Comparison of ENCODE assay signal across 12 mouse cellular contexts in the genomic region with DNA sequence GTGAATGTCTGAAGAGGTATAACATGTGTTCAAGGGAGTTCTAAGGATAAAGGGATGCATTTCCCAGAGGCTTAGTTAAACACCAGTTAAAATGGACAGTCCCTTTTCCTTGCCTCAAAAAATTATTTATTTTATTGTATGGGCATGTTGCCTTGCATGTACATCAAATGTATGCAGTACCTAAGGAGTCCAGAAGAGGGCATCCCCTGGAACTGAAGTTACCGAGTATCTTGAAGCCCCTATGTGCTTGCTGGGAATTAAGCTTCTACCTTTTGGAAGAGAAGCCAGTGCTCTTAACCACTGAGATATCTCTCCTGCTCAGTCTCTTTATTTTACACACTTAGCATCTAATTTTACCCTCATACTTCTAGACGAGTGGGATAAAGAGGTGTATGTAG.
DNase-seq lines count a peak whose midpoint lies in the region; TF ChIP-seq lines count a peak whose summit lies in the region.
"Had no signal": no experiment of that assay in that cellular context is flagged by ENCODE, and none has a peak within 500 bp of the region (broad histone marks: within the 10 kb centered on the region; RNA-seq: fewer than 3 reads in every experiment).

No protein-coding gene starts in this region.

- TF ChIP-seq POLR2A in heart, adult 2 months (IDR thresholded peaks at IDR 0.05; ENCODE audit: insufficient read depth, low read depth, low read length): no peak
- TF ChIP-seq POLR2A in thymus, adult 2 months (IDR thresholded peaks at IDR 0.05; ENCODE audit: control insufficient read depth, extremely low read depth, insufficient read depth, low read length, poor library complexity): no peak

- 72% methylated on average over 2 of the region's 2 CpGs for WGBS in heart, adult 2 months
- 82% methylated on average over 2 of the region's 2 CpGs for WGBS in thymus, adult 2 months

- DNase-seq in heart, adult 2 months: no peak
- no peak for DNase-seq in heart, postnatal 36 days
- peak; percentile 21 for DNase-seq in thymus, adult 2 months
- DNase-seq in thymus, postnatal 4 days: no peak
- peak; percentile 40 for DNase-seq in embryo, embryonic 10 days (ENCODE audit: low spot score)
- peak; percentile 62 for DNase-seq in splenic B cell, adult 2 months (ENCODE audit: low read depth, low spot score)
- no peak for DNase-seq in spleen, postnatal 36 days (ENCODE audit: low spot score in 2 of 2)
- no peak for DNase-seq in urinary bladder, adult 2 months (ENCODE audit: low spot score)

- TF ChIP-seq CTCF in heart, adult 2 months (IDR thresholded peaks at IDR 0.05): peak; percentile 58
- TF ChIP-seq CTCF in thymus, adult 2 months (IDR thresholded peaks at IDR 0.05; ENCODE audit: borderline replicate concordance, control insufficient read depth, extremely low read depth, insufficient read depth, low read length, poor library complexity): no peak

- no peak overlapping the region; the same call in 1 of the 2 replicates for H3K27ac ChIP-seq in heart, adult 2 months
- no peak overlapping the region for H3K27ac ChIP-seq in thymus, adult 2 months (ENCODE audit: control insufficient read depth, insufficient read depth, low read length)
- H3K27ac ChIP-seq: forebrain, embryonic 10.5 days; heart, embryonic 15.5 days; neural tube, embryonic 12.5 days; stomach, embryonic 15.5 days had no signal

- peaks cover 23% of the 10 kb centered on the region for H3K4me1 ChIP-seq in heart, adult 2 months (ENCODE audit: control insufficient read depth, insufficient read depth, low read length)
- no peaks in the 10 kb centered on the region for H3K4me1 ChIP-seq in thymus, adult 2 months (replicated peaks; ENCODE audit: control insufficient read depth, insufficient read depth, low read length)
- H3K4me1 ChIP-seq: forebrain, embryonic 10.5 days had no signal

- TF ChIP-seq EP300 in heart, adult 2 months (IDR thresholded peaks at IDR 0.05; ENCODE audit: insufficient read depth, low read depth, low read length): no peak

- H3K36me3 ChIP-seq in heart, adult 2 months (ENCODE audit: control insufficient read depth, insufficient read depth, low read length): peaks cover 9% of the 10 kb centered on the region
- H3K36me3 ChIP-seq in thymus, adult 2 months (ENCODE audit: control insufficient read depth, insufficient read depth, low read length): no peaks in the 10 kb centered on the region
- no peaks in the 10 kb centered on the region; the same call in 1 of the 2 replicates for H3K36me3 ChIP-seq in splenic B cell, adult 2 months (ENCODE audit: control insufficient read depth, insufficient read depth, low read length, poor library complexity, severe bottlenecking)
- H3K36me3 ChIP-seq: heart, embryonic 15.5 days; neural tube, embryonic 12.5 days; stomach, embryonic 15.5 days had no signal

- no peaks in the 10 kb centered on the region; the same call in none of the 2 replicates for H3K79me2 ChIP-seq in heart, adult 2 months (replicated peaks; ENCODE audit: control insufficient read depth, insufficient read depth, low read length)

- H3K9ac ChIP-seq in heart, adult 2 months (ENCODE audit: low read depth, low read length): no peak overlapping the region
- H3K9ac ChIP-seq: heart, embryonic 15.5 days; neural tube, embryonic 12.5 days; stomach, embryonic 15.5 days had no signal

- H3K4me3 ChIP-seq in heart, adult 2 months: no peak overlapping the region
- H3K4me3 ChIP-seq in thymus, adult 2 months (ENCODE audit: control insufficient read depth, insufficient read depth, low read length): no peak overlapping the region
- H3K4me3 ChIP-seq: forebrain, embryonic 10.5 days; heart, embryonic 15.5 days; neural tube, embryonic 12.5 days; stomach, embryonic 15.5 days had no signal

- no peaks in the 10 kb centered on the region for H3K27me3 ChIP-seq in heart, adult 2 months (ENCODE audit: control insufficient read depth, insufficient read depth, low read length)
- H3K27me3 ChIP-seq in thymus, adult 2 months (ENCODE audit: control insufficient read depth, insufficient read depth, low read length): no peaks in the 10 kb centered on the region
- H3K27me3 ChIP-seq in splenic B cell, adult 2 months (ENCODE audit: control insufficient read depth, insufficient read depth, low read length, poor library complexity, severe bottlenecking): no peaks in the 10 kb centered on the region
- H3K27me3 ChIP-seq: heart, embryonic 15.5 days; neural tube, embryonic 12.5 days; stomach, embryonic 15.5 days had no signal

- intact Hi-C loops in heart, adult 2 months (cut with DNase I): loop anchor here (5.0 kb wide), 2 partner anchors 38 to 128 kb away; partner anchors contain the start of gene Gnaq
- intact Hi-C loops in heart, postnatal 36 days (cut with DNase I): loop anchor here (5.0 kb wide), 1 partner anchor 67 kb away; no protein-coding TSS in a partner anchor

Comparison
In these comparisons a context has a peak if more than half of its experiments do, and no peak if none do; other contexts are left out.
1. DNase-seq: peak in thymus, adult 2 months (single experiment), embryo, embryonic 10 days (single experiment) and splenic B cell, adult 2 months (single experiment); none in heart, adult 2 months (0 of 2), heart, postnatal 36 days (0 of 2), thymus, postnatal 4 days (single experiment), spleen, postnatal 36 days (0 of 2) and urinary bladder, adult 2 months (single experiment).